Mouse (Mus musculus) heart, postnatal 0 days (tissue): ENCODE data around the gene Ak9. TPM values are rescaled to one million over a fixed set of nuclear protein-coding genes. Genes with fewer than 3 reads are reported as not detected.

Experiments used
- ATAC-seq: fragments of 200-750 bp; cut with Nextera tagmentation; 2 replicates; pipeline ENCODE4 v1.8.0; 2017; ENCODE audit warnings: low read depth, moderate number of reproducible peaks, moderate library complexity; ENCODE audit not compliant: insufficient read depth
- DNase-seq: peaks from one replicate; pipeline ENCODE4 v3.0.0-alpha.2; 2016; ENCODE audit warnings: low spot score
- H3K27ac ChIP-seq: fragments of 300-500 bp; sonication (generic); 2 replicates; pipeline ENCODE4 v1.5.1; 2014; ENCODE audit warnings: low read depth, mild to moderate bottlenecking
- H3K27me3 ChIP-seq: fragments of 300-500 bp; sonication (generic); 2 replicates; pipeline ENCODE4 v1.6.1; 2014; ENCODE audit warnings: low read length, mixed read lengths; ENCODE audit not compliant: control insufficient read depth, insufficient read depth
- H3K36me3 ChIP-seq: fragments of 300-500 bp; sonication (generic); replicated peaks from 2 replicates; pipeline ENCODE4 v1.6.1; 2014; ENCODE audit warnings: low read length, mixed read lengths; ENCODE audit not compliant: control insufficient read depth, insufficient read depth
- H3K4me1 ChIP-seq: fragments of 300-500 bp; sonication (generic); 2 replicates; pipeline ENCODE4 v1.6.1; 2014; ENCODE audit warnings: antibody characterized with exemption; ENCODE audit not compliant: control insufficient read depth, insufficient read depth
- H3K4me2 ChIP-seq: fragments of 300-500 bp; sonication (generic); 2 replicates; pipeline ENCODE4 v1.6.1; 2014; ENCODE audit warnings: low read depth, mild to moderate bottlenecking, low read length, moderate library complexity
- H3K4me3 ChIP-seq: fragments of 300-500 bp; sonication (generic); 2 replicates; pipeline ENCODE4 v1.5.1; 2014; ENCODE audit warnings: low read depth, low read length
- H3K9ac ChIP-seq: fragments of 300-500 bp; sonication (generic); replicated peaks from 2 replicates; pipeline ENCODE4 v1.6.1; 2014; ENCODE audit warnings: low read depth, low read length, mixed read lengths
- H3K9me3 ChIP-seq: fragments of 300-500 bp; sonication (generic); replicated peaks from 2 replicates; pipeline ENCODE4 v1.6.1; 2016; ENCODE audit warnings: low read length; ENCODE audit not compliant: control insufficient read depth
- CTCF ChIP-seq: IDR thresholded peaks from 2 replicates; pipeline ENCODE4 v1.5.1; 2016; ENCODE audit warnings: antibody characterized with exemption, control low read depth, low read depth
- EP300 ChIP-seq: IDR thresholded peaks from 2 replicates; pipeline ENCODE4 v1.6.1; 2016; ENCODE audit warnings: antibody characterized with exemption, low read depth
- WGBS: fragments of 180-500 bp; shearing (Covaris S2); extraction: QIAGEN DNeasy Blood & Tissue Kit; methylation state at CpG from one replicate; pipeline ENCODE4 v1.1.7; 2014; 5-methylcytosine and 5-hydroxymethylcytosine counted together
- polyA plus RNA-seq: library from polyadenylated mRNA; unstranded; fragments of >200 nt; fragmentation: Nextera tagmentation; extraction: Ambion mirVana; gene quantifications from 2 replicates; pipeline ENCODE4 v1.2.1, GENCODE M21; 2015
- total RNA-seq: library from RNA; depleted of rRNA; stranded (reverse); fragments of >200 nt; gene quantifications from 2 replicates; pipeline ENCODE4 v1.2.3, GENCODE M21; 2014; ENCODE audit warnings: low replicate concordance

Ak9 gene
- total and polyA plus RNA-seq, 2 experiments from 2014 or later: 0.23 to 0.29 TPM

- WGBS: 92% methylated on average over 1 of the region's 1 CpGs
- DNase-seq (no peak), ATAC-seq (no peak)
- Histone ChIP-seq H3K36me3 (peaks cover 32% of the 10 kb centered on the region), H3K27me3 (no peaks in the 10 kb centered on the region), H3K9ac (no peak overlapping the region), H3K27ac (no peak overlapping the region), H3K4me3 (no peak overlapping the region), H3K4me2 (no peak overlapping the region), H3K4me1 (no peaks in the 10 kb centered on the region), H3K9me3 (no peaks in the 10 kb centered on the region)
- no peak for TF ChIP-seq CTCF
- TF ChIP-seq EP300: no peak
Measured at GRCm38 (mm10) chr10:41274871-41275270, 28.9 kb upstream of the Ak9 start.

- Histone ChIP-seq H3K27me3 (no peaks in the 10 kb centered on the region), H3K9me3 (no peaks in the 10 kb centered on the region), H3K36me3 (peaks cover 28% of the 10 kb centered on the region), H3K9ac (no peak overlapping the region), H3K4me1 (peaks cover 6% of the 10 kb centered on the region; the same call in 1 of the 2 replicates), H3K4me3 (no peak overlapping the region), H3K27ac (no peak overlapping the region), H3K4me2 (no peak overlapping the region)
- 90% methylated on average over 1 of the region's 1 CpGs for WGBS
- TF ChIP-seq CTCF (no peak), EP300 (no peak)
- no peak for ATAC-seq
- DNase-seq: no peak
Measured at GRCm38 (mm10) chr10:41278808-41279207, 25.0 kb upstream of the Ak9 start.

DNA sequence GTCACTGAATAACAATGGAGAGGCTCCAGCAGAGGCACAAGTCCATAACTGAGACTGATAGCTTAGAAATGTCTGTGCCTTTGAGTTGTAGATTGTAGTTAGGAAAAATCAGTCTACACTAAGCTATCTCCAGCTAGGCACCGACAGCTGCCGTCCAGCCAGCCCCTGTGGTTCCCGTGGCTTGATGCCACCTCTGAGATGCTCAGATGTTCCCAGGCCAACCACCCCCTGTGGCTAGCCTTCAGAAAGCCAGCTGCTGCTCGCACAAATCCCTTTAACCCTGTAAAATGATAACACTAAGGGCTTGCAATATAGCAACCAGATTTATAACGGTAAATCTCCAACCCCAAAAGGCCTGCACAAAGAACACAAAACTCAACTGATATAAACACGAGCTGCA, 23.6 kb upstream of the Ak9 start:
- ATAC-seq (no peak), DNase-seq (no peak)
- H3K27ac ChIP-seq: no peak overlapping the region
- WGBS: 35% methylated on average over 6 of the region's 6 CpGs
- H3K27me3 ChIP-seq: no peaks in the 10 kb centered on the region
- no peak overlapping the region for H3K4me3 ChIP-seq
- TF ChIP-seq CTCF: no peak
- no peak for TF ChIP-seq EP300
- H3K4me2 ChIP-seq: no peak overlapping the region
- H3K9me3 ChIP-seq: no peaks in the 10 kb centered on the region
- H3K4me1 ChIP-seq: peaks cover 6% of the 10 kb centered on the region; the same call in 1 of the 2 replicates
- H3K36me3 ChIP-seq: peaks cover 42% of the 10 kb centered on the region
- no peak overlapping the region for H3K9ac ChIP-seq

DNA sequence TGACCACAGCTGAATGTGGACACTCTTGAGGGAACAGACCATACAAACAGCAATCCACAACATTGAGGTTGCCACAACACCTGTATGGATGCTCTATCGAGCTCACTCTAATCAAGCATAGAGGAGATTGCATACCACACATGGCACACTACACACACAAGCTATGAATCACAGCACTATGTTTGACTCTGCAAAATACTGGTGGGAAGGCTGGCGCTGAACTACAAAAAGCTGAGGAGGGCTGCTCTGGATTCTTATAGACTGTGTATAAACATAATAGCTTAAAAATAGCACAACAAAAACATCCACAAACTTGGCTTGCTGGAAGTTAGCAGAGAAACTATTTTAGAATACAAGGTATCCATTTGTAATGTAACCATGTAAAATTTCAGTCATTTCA, 23.0 kb upstream of the Ak9 start:
- H3K9ac ChIP-seq: no peak overlapping the region
- TF ChIP-seq CTCF: no peak
- TF ChIP-seq EP300: no peak

DNA sequence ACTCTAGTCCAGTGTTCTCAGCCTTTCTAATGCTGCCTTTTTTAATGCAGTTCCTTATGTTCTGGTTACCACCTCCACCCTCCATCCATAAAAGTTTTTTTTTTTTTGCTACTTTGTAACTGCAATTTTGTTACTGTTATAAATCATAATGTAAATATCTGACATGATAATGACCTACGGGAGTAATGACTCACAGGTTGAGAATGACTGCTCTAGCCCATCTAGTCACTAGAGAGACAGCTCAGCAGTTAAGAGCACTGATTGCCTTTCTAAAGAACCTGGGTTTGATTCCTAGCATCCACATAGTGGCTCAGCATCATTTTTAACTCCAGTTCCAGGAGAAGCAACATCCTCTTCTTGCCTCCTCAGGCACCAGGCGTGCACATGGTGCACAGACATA, 21.7 kb upstream of the Ak9 start:
- Histone ChIP-seq H3K4me2 (no peak overlapping the region), H3K36me3 (peaks cover 39% of the 10 kb centered on the region), H3K9ac (no peak overlapping the region), H3K4me3 (no peak overlapping the region), H3K27ac (no peak overlapping the region), H3K4me1 (peaks cover 6% of the 10 kb centered on the region; the same call in 1 of the 2 replicates), H3K9me3 (no peaks in the 10 kb centered on the region), H3K27me3 (no peaks in the 10 kb centered on the region)
- ATAC-seq (no peak), DNase-seq (no peak)
- 84% methylated on average over 2 of the region's 2 CpGs for WGBS
- TF ChIP-seq EP300: no peak
- TF ChIP-seq CTCF: no peak

More for the DNA sequence above, 23.0 kb upstream of the Ak9 start:
- Histone ChIP-seq H3K9me3 (no peaks in the 10 kb centered on the region), H3K4me2 (no peak overlapping the region), H3K4me1 (peaks cover 6% of the 10 kb centered on the region; the same call in 1 of the 2 replicates), H3K27ac (peak overlapping the region; percentile 9; the same call in 1 of the 2 replicates), H3K27me3 (no peaks in the 10 kb centered on the region), H3K36me3 (peaks cover 45% of the 10 kb centered on the region), H3K4me3 (no peak overlapping the region)
- DNase-seq: no peak
- WGBS: 58% methylated on average over 2 of the region's 2 CpGs
- ATAC-seq: no peak

- TF ChIP-seq CTCF: no peak
- no peak for TF ChIP-seq EP300
- DNase-seq (no peak), ATAC-seq (no peak)
- Histone ChIP-seq H3K9me3 (no peaks in the 10 kb centered on the region), H3K4me1 (peaks cover 11% of the 10 kb centered on the region), H3K36me3 (peaks cover 29% of the 10 kb centered on the region), H3K4me2 (no peak overlapping the region), H3K27ac (no peak overlapping the region), H3K27me3 (no peaks in the 10 kb centered on the region), H3K4me3 (no peak overlapping the region), H3K9ac (no peak overlapping the region)
- whole genome bisulfite sequencing: 90% methylated on average over 3 of the region's 3 CpGs
Measured at GRCm38 (mm10) chr10:41287618-41288017, 16.2 kb upstream of the Ak9 start.
